Mouse (Mus musculus) MEL (cell line): ENCODE measurements around the gene 6030458C11Rik.

Source experiments
- CHD1 ChIP-seq: IDR thresholded peaks from 2 replicates; pipeline ENCODE4 v1.6.1; 2012; ENCODE audit warnings: low read depth, mild to moderate bottlenecking, inconsistent platforms, low read length, improper control_type of control experiment
- CTCF ChIP-seq, 3 experiments: IDR thresholded peaks in 2 of 3; conservative IDR thresholded peaks in 1 of 3; 2 replicates each; pipeline ENCODE4 v1.5.1; 2011 to 2012; ENCODE audit warnings: low read length in 3 of 3, low read depth in 2 of 3, mild to moderate bottlenecking in 2 of 3, improper control_type of control experiment in 1 of 3, inconsistent platforms in 1 of 3, mixed read lengths in 1 of 3, moderate library complexity in 1 of 3; ENCODE audit not compliant: control insufficient read depth in 1 of 3, insufficient read depth in 1 of 3, poor library complexity in 1 of 3, severe bottlenecking in 1 of 3
- EP300 ChIP-seq, 2 experiments: IDR thresholded peaks; 2 replicates each; pipeline ENCODE4 v1.6.1; 2011; ENCODE audit warnings: improper control_type of control experiment in 2 of 2, low read length in 2 of 2, low read depth in 1 of 2, mild to moderate bottlenecking in 1 of 2
- HCFC1 ChIP-seq: IDR thresholded peaks from 2 replicates; pipeline ENCODE4 v1.6.1; 2012; ENCODE audit warnings: low read depth, mild to moderate bottlenecking, inconsistent platforms, low read length, improper control_type of control experiment, moderate library complexity
- POLR2A ChIP-seq, 2 experiments: IDR thresholded peaks; 2 replicates each; pipeline ENCODE4 v1.6.1; 2011 to 2012; ENCODE audit warnings: low read length in 2 of 2, mild to moderate bottlenecking in 2 of 2, control low read depth in 1 of 2, improper control_type of control experiment in 1 of 2, low read depth in 1 of 2, moderate library complexity in 1 of 2; ENCODE audit not compliant: control insufficient read depth in 1 of 2, insufficient read depth in 1 of 2, poor library complexity in 1 of 2
- POLR2AphosphoS2 ChIP-seq: IDR thresholded peaks from 2 replicates; pipeline ENCODE4 v1.6.1; 2011; ENCODE audit warnings: low read length, improper control_type of control experiment
- TAL1 ChIP-seq: IDR thresholded peaks from 2 replicates; pipeline ENCODE4 v1.6.1; 2012; ENCODE audit warnings: mild to moderate bottlenecking, inconsistent platforms, low read length, moderate library complexity, mixed read lengths
- ZNF384 ChIP-seq: IDR thresholded peaks from 2 replicates; pipeline ENCODE4 v1.6.1; 2012; ENCODE audit warnings: low read depth, mild to moderate bottlenecking, inconsistent platforms, low read length, improper control_type of control experiment

GRCm38 (mm10) chr15:12781729-12782326 is 42.6 kb downstream of the 6030458C11Rik start:
- no peak for TF ChIP-seq CHD1
- TF ChIP-seq POLR2A (IDR thresholded peaks at IDR 0.05; ENCODE audit: control insufficient read depth in 1 of 2, insufficient read depth in 1 of 2, low read depth in 1 of 2, low read length in 2 of 2, poor library complexity in 1 of 2) = no peak
- no peak for TF ChIP-seq CTCF (IDR thresholded peaks at IDR 0.05 in 2 of 3, conservative IDR thresholded peaks at IDR 0.05 in 1 of 3; ENCODE audit: control insufficient read depth in 1 of 3, insufficient read depth in 1 of 3, low read depth in 2 of 3, low read length in 3 of 3, poor library complexity in 1 of 3, severe bottlenecking in 1 of 3)
- no peak for TF ChIP-seq HCFC1
- TF ChIP-seq ZNF384 = no peak
- TF ChIP-seq POLR2AphosphoS2 = no peak
- no peak for TF ChIP-seq TAL1
- TF ChIP-seq EP300 (IDR thresholded peaks at IDR 0.05; ENCODE audit: low read depth in 1 of 2, low read length in 2 of 2) = no peak
